Mouse (Mus musculus): Measurements from ENCODE around the gene Mrgpra2a.
"Not testable (repeated sequence)": the region's sequence is repeated elsewhere in the genome, so short reads cannot be mapped to it uniquely, and the experiment has no call there.

DNA sequence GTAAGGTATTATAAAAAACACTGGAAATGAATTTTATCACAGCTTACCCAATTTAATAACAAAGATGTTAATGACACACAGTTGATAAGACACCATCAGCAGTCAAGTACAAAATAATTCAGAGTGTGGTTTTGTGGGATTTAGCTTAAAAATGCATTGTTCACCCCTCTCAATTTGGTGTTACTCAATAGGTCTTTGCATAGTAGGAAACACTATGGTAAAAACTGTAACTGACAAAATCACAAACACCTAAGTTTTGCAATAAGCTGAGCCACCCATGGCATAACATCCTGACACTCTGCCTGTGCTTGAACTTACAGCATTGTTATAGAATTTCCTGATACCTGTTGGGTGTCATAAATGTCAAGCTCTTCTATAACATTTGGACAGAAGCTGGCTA is 39.3 kb upstream of the Mrgpra2a start:
- not testable (repeated sequence) for TF ChIP-seq GATA1, TAL1 (IDR thresholded peaks at IDR 0.05; ENCODE audit: low read length)

Data from erythroblast, embryonic 14.5 days (primary cell).